Mouse (Mus musculus) heart, adult 11 months (tissue): ENCODE results near the gene Gm11099.

Experiments
- DNase-seq: peaks from one replicate; pipeline ENCODE4 v3.0.0; 2022

Gm11099 gene

DNA sequence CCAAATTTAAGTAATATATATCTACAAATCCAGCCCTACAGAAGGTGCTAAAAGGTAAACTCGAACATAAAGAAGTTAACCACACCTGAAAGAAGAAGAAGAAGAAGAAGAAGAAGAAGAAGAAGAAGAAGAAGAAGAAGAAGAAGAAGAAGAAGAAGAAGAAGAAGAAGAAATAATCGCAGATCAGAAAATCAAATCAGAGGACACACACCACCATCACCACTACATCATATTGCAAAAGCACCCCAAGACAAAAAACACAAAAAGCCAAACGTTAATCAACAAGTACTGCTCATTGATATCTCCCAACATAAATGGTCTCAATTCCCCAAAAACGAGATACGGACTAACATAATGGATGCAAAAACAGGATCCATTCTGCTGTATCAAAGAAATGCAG lies at the start of gene Gm11099:
TSS of gene Gm11099 (plus strand) at position 301 of the 400 bp plus-strand sequence.
- no peak for DNase-seq

DNA sequence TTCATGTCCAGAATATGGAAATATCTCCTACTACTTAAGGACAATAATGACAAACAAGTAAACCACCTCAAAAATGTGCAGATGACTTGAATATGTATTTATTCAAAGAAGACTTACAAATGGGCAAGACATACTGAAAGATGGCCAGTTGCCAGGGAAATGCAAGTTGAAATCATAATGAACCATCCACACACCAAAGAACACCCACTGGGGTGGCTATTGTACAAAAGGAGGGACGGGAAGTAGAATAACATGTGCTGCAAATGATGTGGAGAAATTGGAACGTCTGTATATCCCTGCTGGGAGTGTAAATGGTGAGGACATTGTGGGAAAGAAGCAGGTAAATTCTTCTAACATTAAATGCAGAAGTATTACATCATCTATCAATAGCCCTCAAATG lies 46.3 kb upstream of the Gm11099 start:
- no peak for DNase-seq

GRCm38 (mm10) chr2:58828910-58829600 lies 30.2 kb upstream of the Gm11099 start:
- no peak for DNase-seq

GRCm38 (mm10) chr2:58829981-58830742 lies 29.1 kb upstream of the Gm11099 start:
- DNase-seq: no peak

GRCm38 (mm10) chr2:58832253-58832980 lies 26.8 kb upstream of the Gm11099 start:
- DNase-seq: peak; percentile 27

DNA sequence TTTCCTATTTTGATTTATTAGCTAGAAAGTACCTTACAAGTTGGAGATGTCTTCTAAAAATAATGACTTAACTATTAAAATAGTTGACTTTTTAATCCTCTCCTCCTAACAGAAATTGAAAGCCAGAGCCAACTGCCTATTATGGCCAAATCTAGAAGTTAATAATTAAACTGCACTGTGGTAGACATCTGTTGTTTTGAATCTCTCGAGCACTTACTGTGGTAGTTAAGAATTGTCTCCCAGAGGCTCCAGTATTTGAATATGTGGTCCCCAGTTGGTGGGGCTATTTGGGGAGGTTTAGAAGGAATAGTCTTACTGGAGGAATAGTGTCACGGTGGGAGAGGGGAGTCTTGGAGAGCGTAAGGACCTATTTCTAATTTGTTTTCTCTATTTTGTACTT lies 18.2 kb upstream of the Gm11099 start:
- no peak for DNase-seq

GRCm38 (mm10) chr2:58842443-58842842 lies 16.8 kb upstream of the Gm11099 start:
- DNase-seq: no peak

- no peak for DNase-seq
Measured at GRCm38 (mm10) chr2:58844499-58844898, 14.7 kb upstream of the Gm11099 start.

GRCm38 (mm10) chr2:58879876-58880275 lies 20.6 kb downstream of the Gm11099 start:
- DNase-seq: no peak

GRCm38 (mm10) chr2:58905057-58905456 lies 45.8 kb downstream of the Gm11099 start:
- no peak for DNase-seq

DNA sequence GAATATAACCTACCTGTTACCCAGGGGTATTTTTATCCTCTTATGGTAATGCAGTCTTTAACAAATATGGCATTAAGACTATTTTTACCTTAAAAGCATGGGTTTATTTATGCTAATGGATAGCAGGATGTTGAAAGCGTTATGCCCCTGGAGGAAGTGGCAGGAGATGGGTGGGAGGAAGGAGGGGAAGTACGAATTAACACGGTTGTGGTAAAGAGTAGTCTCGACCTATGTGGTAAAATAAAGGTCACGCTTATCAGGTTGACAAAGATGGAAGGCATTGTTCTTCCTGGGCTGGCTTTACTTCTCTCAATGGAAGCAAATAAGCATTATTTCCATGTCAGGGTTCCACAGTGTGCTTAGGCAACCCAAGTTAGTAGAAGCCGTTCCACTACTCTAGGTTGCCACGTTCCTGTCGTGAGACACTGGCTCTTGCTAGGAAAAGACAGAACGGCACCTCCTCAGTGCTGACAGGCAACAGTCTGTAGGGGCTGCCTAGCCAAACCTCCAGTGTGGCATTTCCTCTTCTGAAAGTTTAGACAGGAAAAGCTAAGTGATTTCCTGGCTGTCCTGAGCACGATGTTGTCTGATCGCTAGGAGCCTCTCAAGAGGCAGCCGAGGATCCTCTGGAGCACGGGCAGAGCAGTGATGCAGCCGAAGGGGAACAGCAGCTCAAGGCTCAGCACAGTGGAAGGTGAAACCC lies 47.7 kb downstream of the Gm11099 start:
- DNase-seq: peak; percentile 85

GRCm38 (mm10) chr2:58912339-58912738 lies 53.1 kb downstream of the Gm11099 start:
- no peak for DNase-seq

- DNase-seq: peak; percentile 72
Measured at GRCm38 (mm10) chr2:58918351-58918750, 59.1 kb downstream of the Gm11099 start.

GRCm38 (mm10) chr2:58925551-58925950 lies 66.3 kb downstream of the Gm11099 start:
- no peak for DNase-seq

DNA sequence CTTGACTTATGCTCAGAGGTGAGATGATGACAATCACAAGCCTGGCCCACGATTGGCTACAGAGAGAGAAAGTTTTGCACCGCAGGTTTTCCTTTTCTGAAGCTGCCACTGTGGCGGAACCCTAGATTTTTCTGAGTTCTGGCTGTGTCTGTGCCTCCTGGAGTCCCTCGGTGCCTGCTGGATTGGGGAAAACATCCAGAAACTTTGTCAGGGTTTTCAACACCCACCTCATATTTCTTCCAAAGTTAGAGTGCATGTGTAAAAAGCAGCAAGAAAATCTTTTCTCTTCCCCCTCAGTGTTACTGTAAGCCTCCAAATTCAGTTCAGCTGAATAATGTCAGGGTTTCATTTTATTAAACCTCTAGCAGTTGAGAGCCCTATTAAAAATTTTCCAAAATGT lies 82.1 kb downstream of the Gm11099 start:
- DNase-seq: no peak

DNA sequence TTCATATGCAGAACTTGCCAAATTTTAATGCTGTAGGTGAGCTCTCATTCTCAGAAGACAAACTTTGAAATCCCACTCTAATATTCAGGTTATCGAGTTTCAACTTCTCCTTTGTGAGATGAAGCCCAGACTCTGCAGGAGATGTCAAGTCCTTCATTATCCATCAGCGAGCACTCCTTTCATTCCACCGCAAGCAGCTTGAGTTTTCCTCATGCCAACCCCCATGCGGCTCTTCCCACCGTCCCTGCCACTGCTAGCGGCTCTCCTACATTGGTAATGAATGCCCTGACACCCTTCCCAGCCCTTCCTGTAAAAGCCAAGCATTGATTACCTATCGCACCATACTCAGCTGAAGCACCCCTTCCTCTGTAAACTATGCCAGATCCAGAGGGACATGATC lies 89.6 kb downstream of the Gm11099 start:
- no peak for DNase-seq

DNA sequence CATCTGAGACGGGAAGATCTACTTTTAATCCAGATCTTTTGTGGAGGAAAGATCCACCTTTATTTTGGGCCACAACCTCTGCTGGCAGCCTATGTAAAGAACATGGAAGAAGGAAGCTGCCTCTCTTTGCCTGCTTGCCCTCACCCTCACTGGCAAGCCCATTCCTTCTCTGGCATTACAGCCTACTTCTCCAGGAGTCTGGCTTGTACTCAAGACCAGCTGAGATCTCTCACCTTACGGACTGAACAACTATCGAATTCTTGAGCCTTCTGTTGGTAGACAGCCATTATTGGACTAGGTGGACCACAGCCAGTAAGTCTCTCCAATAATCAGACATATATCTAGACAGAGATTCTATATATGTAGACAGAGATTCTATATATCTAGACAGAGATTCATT lies 92.9 kb downstream of the Gm11099 start:
- no peak for DNase-seq

DNA sequence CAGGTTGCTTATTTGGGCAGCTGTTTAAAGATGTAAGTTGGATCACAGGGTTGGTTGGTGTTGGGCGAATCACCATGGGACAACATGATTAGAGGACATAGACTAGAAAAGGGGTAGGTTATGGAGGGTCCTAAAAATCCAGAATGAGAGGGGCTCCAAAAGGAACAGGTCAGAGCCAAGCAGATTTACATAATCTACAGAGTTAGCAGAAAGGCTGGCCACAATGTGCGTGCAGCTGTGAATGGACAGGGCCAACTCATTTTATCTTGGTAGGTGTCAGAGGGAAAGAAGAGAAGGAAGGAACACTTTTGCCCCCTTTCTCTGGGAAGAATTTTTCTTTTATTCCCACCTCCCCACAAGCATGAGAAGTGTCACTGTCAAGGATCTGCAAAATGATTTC lies 97.1 kb downstream of the Gm11099 start:
- no peak for DNase-seq

DNA sequence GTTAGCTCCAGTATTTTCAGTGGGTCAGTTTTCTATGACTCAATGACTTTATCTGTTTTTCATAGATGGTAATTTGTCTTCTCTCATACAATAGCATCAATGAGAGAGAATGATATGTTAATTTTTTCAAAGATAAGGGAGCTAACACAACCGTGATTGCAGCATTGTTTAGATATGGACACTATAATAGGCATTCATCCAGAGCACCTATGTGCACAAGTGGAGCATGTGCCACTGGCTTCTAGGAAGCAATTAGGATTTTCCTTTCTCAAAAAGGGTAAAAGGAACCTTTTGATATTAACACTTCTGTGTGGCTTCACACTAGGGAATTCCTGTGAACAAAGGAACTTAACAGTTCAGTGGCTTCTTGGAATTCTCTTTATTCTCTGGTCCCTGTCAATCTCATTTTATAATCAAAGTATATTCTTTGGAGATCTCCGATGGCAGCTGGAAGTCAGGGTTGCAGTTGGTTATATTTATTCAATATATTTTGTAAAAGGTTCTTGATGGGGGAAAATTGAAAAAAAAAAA lies 97.6 kb downstream of the Gm11099 start:
- no peak for DNase-seq
